Mouse (Mus musculus): ENCODE results near the gene Arhgap45. TPM values are rescaled to one million over a fixed set of nuclear protein-coding genes. Genes with fewer than 3 reads are reported as not detected.

The Arhgap45 gene
- polyA plus RNA-seq, 1 experiment: 1.8 TPM

GRCm38 (mm10) chr10:80057683-80058326 is 41.4 kb downstream of the Arhgap45 start:
- Histone ChIP-seq H3K27ac (replicated peaks; ENCODE audit: low read depth, low read length) (no peak overlapping the region), H3K4me3 (ENCODE audit: insufficient read depth, low read depth, low read length) (no peak overlapping the region), H3K4me1 (ENCODE audit: control insufficient read depth, insufficient read depth, insufficient read length, low read length) (peaks cover 6% of the 10 kb centered on the region)

DNA sequence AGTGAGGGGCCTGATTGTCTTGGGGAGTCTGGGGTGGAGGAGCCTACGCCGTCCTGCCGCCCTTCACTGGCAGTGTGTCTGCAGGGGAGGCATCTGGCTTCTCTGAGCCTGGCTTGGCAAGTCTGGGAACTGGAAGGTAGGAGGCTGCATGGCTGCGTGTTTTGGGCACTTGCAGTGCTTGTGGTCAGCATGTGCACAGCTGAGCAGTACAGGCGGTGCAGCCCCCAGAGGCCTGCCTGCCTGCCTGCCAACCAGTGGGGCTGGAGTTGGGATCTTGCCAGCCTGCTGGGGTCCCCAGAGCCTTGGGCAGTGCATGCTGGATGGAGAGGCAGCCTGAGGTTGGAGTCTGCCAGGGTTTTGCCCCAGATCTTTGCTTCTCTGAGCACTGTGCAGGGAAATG is 46.7 kb downstream of the Arhgap45 start:
- Histone ChIP-seq H3K4me3 (ENCODE audit: insufficient read depth, low read depth, low read length) (no peak overlapping the region), H3K4me1 (ENCODE audit: control insufficient read depth, insufficient read depth, insufficient read length, low read length) (no peaks in the 10 kb centered on the region), H3K27ac (replicated peaks; ENCODE audit: low read depth, low read length) (no peak overlapping the region)

GRCm38 (mm10) chr10:80063877-80064650 is 47.6 kb downstream of the Arhgap45 start:
- H3K27ac ChIP-seq (replicated peaks; ENCODE audit: low read depth, low read length): no peak overlapping the region
- no peaks in the 10 kb centered on the region for H3K4me1 ChIP-seq (ENCODE audit: control insufficient read depth, insufficient read depth, insufficient read length, low read length)
- H3K4me3 ChIP-seq (ENCODE audit: insufficient read depth, low read depth, low read length): no peak overlapping the region

DNA sequence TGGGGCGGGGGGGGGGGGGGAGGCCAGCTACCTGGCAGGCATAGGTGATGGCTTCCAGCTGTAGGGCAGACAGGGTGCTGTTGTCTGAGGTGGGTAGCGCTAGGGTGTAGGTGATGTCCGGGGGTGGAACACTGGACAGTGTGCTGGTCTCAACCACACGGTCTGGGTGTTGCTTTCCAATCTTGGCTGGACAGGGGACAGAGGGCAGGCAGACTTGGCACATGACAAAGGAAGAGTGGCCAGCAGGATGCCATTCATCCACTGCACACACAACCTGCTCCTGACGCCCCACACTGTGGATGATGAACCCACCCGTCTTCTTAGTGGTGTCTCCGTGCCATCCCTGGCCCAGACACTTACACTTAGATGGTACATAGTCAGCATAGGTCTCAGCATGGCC is 52.8 kb downstream of the Arhgap45 start:
- Histone ChIP-seq H3K4me1 (ENCODE audit: control insufficient read depth, insufficient read depth, insufficient read length, low read length) (peaks cover 33% of the 10 kb centered on the region), H3K4me3 (ENCODE audit: insufficient read depth, low read depth, low read length) (no peak overlapping the region), H3K27ac (replicated peaks; ENCODE audit: low read depth, low read length) (no peak overlapping the region)

DNA sequence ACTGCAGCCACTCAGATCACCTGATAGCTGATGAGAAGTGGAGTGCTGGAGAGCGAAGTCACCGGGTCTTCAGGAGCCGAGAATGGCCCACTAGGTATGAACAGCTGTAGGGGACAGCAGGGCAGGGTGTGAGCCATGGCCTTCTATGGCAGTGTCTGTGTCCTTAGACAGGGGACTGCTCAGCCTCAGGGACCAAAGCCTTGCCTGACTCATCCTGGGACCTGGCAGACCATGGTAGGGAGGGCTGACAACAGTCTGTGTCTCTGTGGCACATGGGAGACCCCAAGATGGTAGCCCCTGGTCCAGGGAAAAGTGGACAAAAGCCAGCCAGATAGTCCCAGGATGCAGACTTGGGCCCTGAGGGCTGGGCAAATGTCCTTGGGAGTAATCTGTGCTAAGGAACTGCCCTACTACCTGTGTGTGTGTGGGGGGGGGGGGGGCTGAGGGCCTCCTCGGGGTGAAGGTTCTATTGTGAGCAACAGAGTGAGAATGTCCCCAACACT is 53.5 kb downstream of the Arhgap45 start:
- H3K4me1 ChIP-seq (ENCODE audit: control insufficient read depth, insufficient read depth, insufficient read length, low read length): peaks cover 40% of the 10 kb centered on the region
- no peak overlapping the region for H3K4me3 ChIP-seq (ENCODE audit: insufficient read depth, low read depth, low read length)
- no peak overlapping the region for H3K27ac ChIP-seq (replicated peaks; ENCODE audit: low read depth, low read length)

DNA sequence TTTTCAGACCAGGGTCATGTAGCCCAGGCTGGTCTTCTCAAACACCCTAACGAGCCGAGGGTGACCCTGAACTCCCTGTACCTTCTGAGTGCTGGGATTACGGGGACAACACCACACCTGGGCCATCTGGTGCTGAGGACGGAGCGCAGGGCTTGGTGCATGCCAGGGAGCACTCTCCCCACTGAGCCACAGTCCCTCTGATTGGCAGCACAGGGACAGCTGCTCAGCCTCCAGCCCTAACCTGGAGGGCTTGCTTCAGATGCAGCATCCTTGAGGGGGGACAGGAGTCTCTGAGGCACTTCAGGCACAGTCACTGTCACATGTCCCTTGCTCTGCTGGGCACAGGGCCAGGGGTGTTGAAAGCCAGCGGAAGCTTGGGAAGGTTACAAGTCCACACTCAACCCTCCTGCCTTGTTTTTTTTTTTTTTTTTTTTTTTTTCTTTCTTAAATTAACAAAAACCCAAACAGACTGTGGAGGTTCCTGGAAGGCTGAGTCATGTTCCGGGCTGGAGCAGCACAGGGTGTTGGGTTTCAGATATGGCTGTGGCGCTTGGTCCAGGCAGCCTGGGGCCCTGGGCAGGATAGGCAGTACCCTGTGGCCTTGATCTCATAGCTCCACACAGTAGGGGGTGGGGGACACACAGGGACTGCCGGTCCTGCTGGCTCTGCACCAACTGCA is 54.5 kb downstream of the Arhgap45 start:
- peaks cover 44% of the 10 kb centered on the region for H3K4me1 ChIP-seq (ENCODE audit: control insufficient read depth, insufficient read depth, insufficient read length, low read length)
- peak overlapping the region; percentile 80 for H3K27ac ChIP-seq (replicated peaks; ENCODE audit: low read depth, low read length)
- H3K4me3 ChIP-seq (ENCODE audit: insufficient read depth, low read depth, low read length): no peak overlapping the region

- Histone ChIP-seq H3K27ac (replicated peaks; ENCODE audit: low read depth, low read length) (peak overlapping the region; percentile 80), H3K4me3 (ENCODE audit: insufficient read depth, low read depth, low read length) (no peak overlapping the region), H3K4me1 (ENCODE audit: control insufficient read depth, insufficient read depth, insufficient read length, low read length) (peaks cover 45% of the 10 kb centered on the region)
Observed at GRCm38 (mm10) chr10:80071516-80071900, 55.1 kb downstream of the Arhgap45 start.

DNA sequence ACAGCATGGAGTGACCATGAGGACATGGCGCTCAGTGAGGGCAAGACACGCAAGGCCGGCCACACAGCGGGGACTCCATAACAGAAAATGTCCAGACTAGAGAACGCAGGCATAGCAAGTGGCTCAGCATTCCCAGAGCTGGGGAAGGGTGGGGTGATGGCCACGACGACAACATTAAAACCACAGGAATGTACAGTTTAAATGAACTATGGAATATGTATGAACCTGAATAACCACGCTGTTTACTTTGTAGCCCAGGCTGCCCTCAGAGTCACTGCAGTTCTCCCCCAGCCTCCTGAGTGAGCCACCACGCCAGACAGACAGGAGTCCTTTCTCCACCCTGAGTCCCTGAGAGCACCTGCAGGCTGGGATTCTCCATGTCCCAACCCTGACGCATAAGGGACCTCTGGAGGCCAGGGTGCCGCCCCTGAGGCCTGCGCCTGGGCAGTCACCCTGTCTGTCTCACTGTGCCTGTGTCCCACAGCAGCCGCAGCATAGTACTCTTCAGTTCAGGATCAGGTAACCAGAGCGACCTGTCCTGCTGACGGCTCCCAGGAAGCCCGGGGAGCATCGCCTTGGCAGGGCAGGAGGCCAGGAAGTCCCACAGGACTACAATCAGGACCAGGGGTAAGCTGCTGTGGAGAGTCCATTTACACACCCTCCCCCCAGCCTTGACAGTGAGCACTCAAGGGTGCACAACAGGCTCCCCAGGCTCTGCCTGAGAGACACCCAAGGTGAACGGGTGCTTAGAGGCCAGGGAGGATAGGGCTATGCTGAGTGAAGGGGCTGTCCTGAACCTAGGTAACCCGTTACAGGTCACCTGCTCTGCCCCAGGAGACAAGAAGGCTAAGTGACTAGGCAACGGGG is 56.4 kb downstream of the Arhgap45 start:
- Histone ChIP-seq H3K27ac (replicated peaks; ENCODE audit: low read depth, low read length) (peak overlapping the region; percentile 49), H3K4me1 (ENCODE audit: control insufficient read depth, insufficient read depth, insufficient read length, low read length) (peaks cover 45% of the 10 kb centered on the region), H3K4me3 (ENCODE audit: insufficient read depth, low read depth, low read length) (no peak overlapping the region)

GRCm38 (mm10) chr10:80074813-80075601 is 58.6 kb downstream of the Arhgap45 start:
- Histone ChIP-seq H3K4me3 (ENCODE audit: insufficient read depth, low read depth, low read length) (peak overlapping the region; percentile 65), H3K27ac (replicated peaks; ENCODE audit: low read depth, low read length) (peak overlapping the region; percentile 80), H3K4me1 (ENCODE audit: control insufficient read depth, insufficient read depth, insufficient read length, low read length) (peaks cover 45% of the 10 kb centered on the region)

GRCm38 (mm10) chr10:80075924-80076323 is 59.5 kb downstream of the Arhgap45 start:
- Histone ChIP-seq H3K4me3 (ENCODE audit: insufficient read depth, low read depth, low read length) (no peak overlapping the region), H3K4me1 (ENCODE audit: control insufficient read depth, insufficient read depth, insufficient read length, low read length) (peaks cover 45% of the 10 kb centered on the region), H3K27ac (replicated peaks; ENCODE audit: low read depth, low read length) (peak overlapping the region; percentile 23; the same call in 1 of the 2 replicates)

DNA sequence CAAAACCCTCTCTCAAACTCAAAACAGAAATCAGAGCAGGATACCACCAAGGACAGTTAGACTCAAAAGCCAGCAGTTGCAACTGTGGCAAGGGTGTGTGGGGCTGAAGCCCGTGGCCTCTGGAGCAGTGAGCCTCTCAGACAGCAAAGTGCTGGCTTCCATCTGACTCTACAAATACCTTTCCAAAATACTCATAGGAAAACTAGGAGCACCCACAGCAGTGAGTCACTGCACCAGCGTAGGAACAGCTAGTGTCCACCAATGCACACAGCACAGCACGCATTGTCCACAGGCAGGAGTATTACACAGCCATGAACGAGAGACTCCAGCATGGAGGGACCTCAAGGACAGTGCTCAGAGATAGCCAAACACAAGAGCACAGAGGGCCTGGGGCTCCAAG is 59.9 kb downstream of the Arhgap45 start:
- Histone ChIP-seq H3K4me3 (ENCODE audit: insufficient read depth, low read depth, low read length) (no peak overlapping the region), H3K27ac (replicated peaks; ENCODE audit: low read depth, low read length) (no peak overlapping the region), H3K4me1 (ENCODE audit: control insufficient read depth, insufficient read depth, insufficient read length, low read length) (peaks cover 43% of the 10 kb centered on the region)

DNA sequence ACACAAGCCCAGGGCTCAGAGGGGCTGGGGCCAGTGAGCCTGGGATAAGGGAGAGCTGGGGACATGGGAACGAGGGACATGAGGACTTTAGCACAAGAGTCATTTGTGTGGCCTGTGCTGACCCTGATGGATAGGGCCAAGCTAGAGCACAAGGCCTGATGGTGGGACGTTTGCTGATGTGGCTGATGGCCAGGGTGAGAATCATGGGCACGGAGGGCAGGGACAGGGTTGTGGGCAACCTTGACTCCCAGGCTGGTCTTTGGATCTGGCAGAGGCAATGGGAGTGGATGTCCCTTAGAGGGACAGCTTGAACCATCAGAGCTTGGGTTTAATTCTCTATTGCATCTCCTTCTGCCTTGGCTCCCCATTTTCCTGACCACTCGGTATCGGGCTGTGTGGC is 60.9 kb downstream of the Arhgap45 start:
- no peak overlapping the region for H3K4me3 ChIP-seq (ENCODE audit: insufficient read depth, low read depth, low read length)
- no peak overlapping the region for H3K27ac ChIP-seq (replicated peaks; ENCODE audit: low read depth, low read length)
- H3K4me1 ChIP-seq (ENCODE audit: control insufficient read depth, insufficient read depth, insufficient read length, low read length): peaks cover 34% of the 10 kb centered on the region

DNA sequence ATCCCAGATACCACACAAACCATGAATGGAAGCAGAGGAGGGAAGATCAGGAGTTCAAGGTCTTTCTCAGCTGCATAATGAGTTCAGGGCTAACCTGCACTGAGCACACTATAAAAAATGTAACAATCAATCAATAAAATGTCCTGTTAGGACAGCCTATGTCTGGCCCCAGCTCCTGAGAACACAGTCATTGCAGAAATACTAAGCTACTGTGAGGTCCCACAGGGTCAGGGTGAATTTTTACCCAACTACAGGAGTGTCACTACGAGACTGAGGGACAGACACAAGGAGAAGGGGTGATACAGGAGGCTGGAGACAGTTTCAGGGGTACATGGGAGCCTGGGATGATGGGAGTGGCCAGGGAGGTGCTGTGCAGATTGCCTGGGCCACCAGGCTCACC is 61.9 kb downstream of the Arhgap45 start:
- no peak overlapping the region for H3K27ac ChIP-seq (replicated peaks; ENCODE audit: low read depth, low read length)
- peaks cover 24% of the 10 kb centered on the region for H3K4me1 ChIP-seq (ENCODE audit: control insufficient read depth, insufficient read depth, insufficient read length, low read length)
- no peak overlapping the region for H3K4me3 ChIP-seq (ENCODE audit: insufficient read depth, low read depth, low read length)

DNA sequence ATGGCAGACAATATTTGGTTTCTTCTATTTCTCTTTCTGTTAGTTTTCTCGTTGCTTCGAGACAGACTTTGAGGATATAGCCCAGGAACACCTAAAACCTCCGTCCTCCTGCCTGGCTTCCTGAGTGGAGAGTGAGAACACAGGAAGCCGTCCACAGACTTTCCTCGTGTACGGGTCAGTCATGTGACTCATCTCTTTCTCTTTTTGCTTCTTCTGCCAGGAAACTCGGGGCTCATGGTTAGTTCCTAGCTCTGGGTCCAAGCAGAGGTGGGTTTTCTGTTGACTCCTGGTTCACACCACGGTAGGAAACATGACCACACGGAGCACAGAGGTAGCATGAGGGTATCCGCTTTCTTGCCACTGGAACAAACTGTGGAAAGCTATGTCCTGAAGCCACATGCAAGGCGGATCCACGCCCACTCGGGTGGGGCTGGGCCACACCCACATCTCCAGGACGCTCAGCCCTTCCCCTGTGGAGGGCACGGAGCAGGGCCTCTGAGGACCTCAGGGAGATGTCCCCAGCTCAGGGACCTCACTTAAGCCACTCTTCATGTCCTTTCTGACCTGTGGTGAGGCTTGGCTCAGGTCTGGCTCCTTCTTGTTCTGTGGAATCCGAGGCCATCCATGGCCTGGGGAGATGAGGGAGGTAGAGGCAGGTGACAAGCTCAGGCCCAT is 64.1 kb downstream of the Arhgap45 start:
- no peak overlapping the region for H3K4me3 ChIP-seq (ENCODE audit: insufficient read depth, low read depth, low read length)
- peaks cover 11% of the 10 kb centered on the region for H3K4me1 ChIP-seq (ENCODE audit: control insufficient read depth, insufficient read depth, insufficient read length, low read length)
- H3K27ac ChIP-seq (replicated peaks; ENCODE audit: low read depth, low read length): no peak overlapping the region

Measured in brown adipose tissue, adult 24 weeks (tissue).